Mouse (Mus musculus) kidney, embryonic 15.5 days (tissue): ENCODE results near the gene Fam240a. TPM values are rescaled to one million over a fixed set of nuclear protein-coding genes. Genes with fewer than 3 reads are reported as not detected.

ENCODE experiments used
- ATAC-seq: fragments of 200-750 bp; cut with Nextera tagmentation; replicated peaks from 2 replicates; pipeline ENCODE4 v1.8.0; 2017; ENCODE audit warnings: moderate TSS enrichment; ENCODE audit not compliant: low FRiP score
- H3K27ac ChIP-seq: fragments of 300-500 bp; sonication (generic); 2 replicates; pipeline ENCODE4 v1.5.1; 2015; ENCODE audit warnings: mild to moderate bottlenecking, inconsistent platforms
- H3K27me3 ChIP-seq: fragments of 300-500 bp; sonication (generic); 2 replicates; pipeline ENCODE4 v1.6.1; 2015; ENCODE audit warnings: inconsistent platforms
- H3K36me3 ChIP-seq: fragments of 300-500 bp; sonication (generic); 2 replicates; pipeline ENCODE4 v1.6.1; 2015; ENCODE audit warnings: inconsistent platforms
- H3K4me1 ChIP-seq: fragments of 300-500 bp; sonication (generic); 2 replicates; pipeline ENCODE4 v1.6.1; 2015; ENCODE audit warnings: inconsistent platforms
- H3K4me2 ChIP-seq: fragments of 300-500 bp; sonication (generic); 2 replicates; pipeline ENCODE4 v1.6.1; 2015; ENCODE audit warnings: moderate library complexity, mild to moderate bottlenecking, inconsistent platforms
- H3K4me3 ChIP-seq: fragments of 300-500 bp; sonication (generic); replicated peaks from 2 replicates; pipeline ENCODE4 v1.5.1; 2015; ENCODE audit warnings: mild to moderate bottlenecking, inconsistent platforms
- H3K9ac ChIP-seq: fragments of 300-500 bp; sonication (generic); 2 replicates; pipeline ENCODE4 v1.6.1; 2015; ENCODE audit warnings: mild to moderate bottlenecking, inconsistent platforms
- H3K9me3 ChIP-seq: fragments of 300-500 bp; sonication (generic); replicated peaks from 2 replicates; pipeline ENCODE4 v1.6.1; 2016; ENCODE audit warnings: inconsistent platforms
- WGBS: fragments of 180-500 bp; shearing (Covaris S2); methylation state at CpG from one replicate; pipeline ENCODE4 v1.1.7; 2015; ENCODE audit warnings: mixed read lengths; 5-methylcytosine and 5-hydroxymethylcytosine counted together
- polyA plus RNA-seq: library from polyadenylated mRNA; unstranded; fragments of >200 nt; fragmentation: Nextera tagmentation; extraction: Ambion mirVana; gene quantifications from 2 replicates; pipeline ENCODE4 v1.2.1, GENCODE M21; 2015

Fam240a gene
- polyA plus RNA-seq, 1 experiment from 2014 or later, result not detected

- H3K27me3 ChIP-seq, result peaks cover 59% of the 10 kb centered on the region
- H3K9me3 ChIP-seq, result no peaks in the 10 kb centered on the region
- H3K27ac ChIP-seq, result no peak overlapping the region
- H3K4me3 ChIP-seq, result peak overlapping the region; percentile 58
- no peak overlapping the region for H3K9ac ChIP-seq
- peaks cover 4% of the 10 kb centered on the region; the same call in 1 of the 2 replicates for H3K4me1 ChIP-seq
- H3K4me2 ChIP-seq, result peak overlapping the region; percentile 92
- no peaks in the 10 kb centered on the region for H3K36me3 ChIP-seq
- ATAC-seq, result no peak
- WGBS, result 45% methylated on average over 5 of the region's 5 CpGs
Observed at GRCm38 (mm10) chr9:110952931-110953549, 36.4 kb upstream of the Fam240a start.

- peaks cover 65% of the 10 kb centered on the region for H3K27me3 ChIP-seq
- no peak overlapping the region for H3K4me2 ChIP-seq
- no peak overlapping the region for H3K4me3 ChIP-seq
- 62% methylated on average over 6 of the region's 6 CpGs for WGBS
- H3K9me3 ChIP-seq, result no peaks in the 10 kb centered on the region
- no peak overlapping the region for H3K27ac ChIP-seq
- H3K36me3 ChIP-seq, result no peaks in the 10 kb centered on the region
- ATAC-seq, result no peak
- peaks cover 4% of the 10 kb centered on the region; the same call in 1 of the 2 replicates for H3K4me1 ChIP-seq
- H3K9ac ChIP-seq, result no peak overlapping the region
Observed at GRCm38 (mm10) chr9:110952398-110952797, 35.7 kb upstream of the Fam240a start.

DNA sequence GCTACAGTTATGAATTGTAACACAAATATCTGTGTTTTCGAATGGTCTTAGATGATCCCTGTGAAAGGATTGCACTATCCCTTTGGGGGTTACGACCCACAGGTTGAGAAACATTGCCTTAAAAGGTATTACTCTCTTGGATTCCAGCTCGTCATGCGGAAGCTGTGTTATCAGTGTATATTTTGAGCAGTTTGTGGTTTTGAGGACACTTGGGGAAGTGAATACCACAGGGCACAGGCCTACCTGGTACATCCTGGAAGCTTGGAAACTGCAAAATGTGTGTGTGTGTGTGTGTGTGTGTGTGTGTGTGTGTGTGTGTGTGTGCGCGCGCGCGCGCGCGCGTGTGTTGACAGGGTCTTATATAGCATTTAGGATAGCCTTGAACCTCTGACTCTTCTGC lies 35.2 kb upstream of the Fam240a start:
- WGBS, result 91% methylated on average over 13 of the region's 13 CpGs
- peaks cover 70% of the 10 kb centered on the region for H3K27me3 ChIP-seq
- ATAC-seq, result no peak

GRCm38 (mm10) chr9:110951397-110951796 lies 34.7 kb upstream of the Fam240a start, which contains the start of gene Lrrc2:
Gene Lrrc2, plus strand, starts transcription at chr9:110951545.
- H3K4me3 ChIP-seq, result no peak within 1 kb of the TSS
- H3K4me1 ChIP-seq, result peaks cover 10% of the 10 kb centered on the region
- no peaks in the 10 kb centered on the region for H3K9me3 ChIP-seq
- no peaks in the 10 kb centered on the region for H3K36me3 ChIP-seq
- H3K27ac ChIP-seq, result no peak within 1 kb of the TSS
- peaks cover 71% of the 10 kb centered on the region for H3K27me3 ChIP-seq
- H3K9ac ChIP-seq, result no peak within 1 kb of the TSS
- H3K4me2 ChIP-seq, result no peak within 1 kb of the TSS
- no peak for ATAC-seq
- WGBS, result 78% methylated on average over 11 of the region's 11 CpGs

More for the DNA sequence above, 35.2 kb upstream of the Fam240a start:
- Histone ChIP-seq H3K27ac (no peak overlapping the region), H3K4me3 (no peak overlapping the region), H3K9ac (no peak overlapping the region), H3K4me1 (peaks cover 5% of the 10 kb centered on the region), H3K4me2 (no peak overlapping the region), H3K36me3 (no peaks in the 10 kb centered on the region), H3K9me3 (no peaks in the 10 kb centered on the region)

DNA sequence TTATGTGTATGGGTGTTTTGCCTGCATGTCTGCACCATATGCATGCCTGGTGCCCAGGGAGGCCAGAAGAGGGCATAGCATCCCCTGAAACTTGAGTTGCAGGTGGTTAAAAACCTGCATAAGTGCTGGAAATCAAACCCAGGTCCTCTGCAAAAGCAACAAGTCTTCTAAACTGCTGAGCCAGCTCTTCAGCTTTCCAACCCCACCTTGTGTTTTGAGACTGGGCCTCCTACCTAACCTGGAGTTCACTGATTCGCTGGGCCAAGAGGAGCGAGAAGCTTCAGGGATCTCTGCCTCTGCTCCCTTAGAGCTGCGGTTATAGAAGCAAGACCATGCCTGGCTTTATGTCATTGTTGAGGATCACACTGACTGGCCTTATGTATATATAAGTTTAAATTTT lies 33.4 kb upstream of the Fam240a start:
- ATAC-seq, result no peak
- H3K36me3 ChIP-seq, result no peaks in the 10 kb centered on the region
- no peak overlapping the region for H3K9ac ChIP-seq
- no peaks in the 10 kb centered on the region for H3K9me3 ChIP-seq
- WGBS, result 94% methylated on average over 3 of the region's 3 CpGs
- H3K27me3 ChIP-seq, result peaks cover 71% of the 10 kb centered on the region
- no peak overlapping the region for H3K27ac ChIP-seq
- no peak overlapping the region for H3K4me2 ChIP-seq
- H3K4me1 ChIP-seq, result peaks cover 17% of the 10 kb centered on the region
- no peak overlapping the region for H3K4me3 ChIP-seq

GRCm38 (mm10) chr9:110948813-110949310 lies 32.2 kb upstream of the Fam240a start:
- Histone ChIP-seq H3K9me3 (no peaks in the 10 kb centered on the region), H3K36me3 (no peaks in the 10 kb centered on the region), H3K27me3 (peaks cover 75% of the 10 kb centered on the region), H3K9ac (no peak overlapping the region), H3K4me2 (no peak overlapping the region), H3K4me3 (no peak overlapping the region), H3K4me1 (peaks cover 17% of the 10 kb centered on the region), H3K27ac (no peak overlapping the region)
- no peak for ATAC-seq
- WGBS, result 48% methylated on average over 8 of the region's 8 CpGs

DNA sequence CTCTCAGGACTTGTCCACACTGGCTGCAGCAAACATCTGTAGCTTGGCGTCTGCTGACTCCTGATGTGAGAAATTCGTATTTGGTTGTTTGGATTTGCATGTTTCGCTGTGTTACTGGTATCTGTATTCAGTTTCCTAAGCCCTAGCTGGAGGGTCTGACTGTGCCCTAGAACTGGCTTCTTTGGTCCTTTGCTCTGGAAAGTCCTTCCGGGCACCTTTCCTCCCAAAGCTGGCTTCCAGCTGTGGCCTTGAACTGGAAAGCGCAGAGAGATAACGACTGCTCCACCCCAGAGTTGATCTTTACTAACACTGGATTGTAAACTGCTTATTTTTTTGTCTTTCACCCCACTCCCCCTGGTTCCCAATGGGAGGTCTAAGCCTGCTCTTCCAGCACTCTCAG lies 31.2 kb upstream of the Fam240a start:
- Histone ChIP-seq H3K4me3 (no peak overlapping the region), H3K9ac (no peak overlapping the region), H3K4me1 (peaks cover 13% of the 10 kb centered on the region), H3K9me3 (no peaks in the 10 kb centered on the region), H3K4me2 (no peak overlapping the region), H3K27me3 (peaks cover 70% of the 10 kb centered on the region), H3K36me3 (no peaks in the 10 kb centered on the region), H3K27ac (no peak overlapping the region)
- ATAC-seq, result no peak
- WGBS, result 53% methylated on average over 6 of the region's 6 CpGs

DNA sequence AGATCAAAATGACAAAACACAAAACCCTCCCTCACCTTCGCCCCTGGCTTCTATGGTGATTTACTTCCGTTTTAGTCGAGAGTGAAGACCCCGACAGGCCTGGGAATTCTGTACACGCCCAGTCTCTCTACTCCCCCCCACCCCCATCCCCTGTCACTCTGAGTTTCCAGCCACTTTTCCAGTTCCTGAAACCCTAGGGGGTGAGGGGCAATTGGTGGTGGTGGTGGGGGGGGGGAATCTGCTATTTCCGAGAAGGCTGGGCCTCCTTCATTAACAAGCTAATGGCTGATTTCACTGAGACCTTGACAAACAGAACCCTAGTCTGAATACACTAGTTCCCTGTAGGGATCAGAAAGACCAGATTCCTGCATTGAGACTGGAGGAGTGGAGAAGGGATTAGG lies 30.6 kb upstream of the Fam240a start:
- Histone ChIP-seq H3K4me2 (peak overlapping the region; percentile 14; the same call in 1 of the 2 replicates), H3K4me1 (peaks cover 13% of the 10 kb centered on the region), H3K27me3 (peaks cover 64% of the 10 kb centered on the region), H3K9me3 (no peaks in the 10 kb centered on the region), H3K9ac (no peak overlapping the region), H3K36me3 (no peaks in the 10 kb centered on the region), H3K4me3 (no peak overlapping the region), H3K27ac (no peak overlapping the region)
- 16% methylated on average over 6 of the region's 6 CpGs for WGBS
- no peak for ATAC-seq

GRCm38 (mm10) chr9:110946548-110947044 lies 29.9 kb upstream of the Fam240a start:
- WGBS, result 13% methylated on average over 20 of the region's 20 CpGs
- H3K4me3 ChIP-seq, result peak overlapping the region; percentile 10; the same call in 1 of the 2 replicates
- H3K27me3 ChIP-seq, result peaks cover 58% of the 10 kb centered on the region
- H3K9ac ChIP-seq, result no peak overlapping the region
- H3K4me2 ChIP-seq, result peak overlapping the region; percentile 14; the same call in 1 of the 2 replicates
- ATAC-seq, result no peak
- peaks cover 13% of the 10 kb centered on the region for H3K4me1 ChIP-seq
- H3K9me3 ChIP-seq, result no peaks in the 10 kb centered on the region
- H3K27ac ChIP-seq, result no peak overlapping the region
- H3K36me3 ChIP-seq, result no peaks in the 10 kb centered on the region

DNA sequence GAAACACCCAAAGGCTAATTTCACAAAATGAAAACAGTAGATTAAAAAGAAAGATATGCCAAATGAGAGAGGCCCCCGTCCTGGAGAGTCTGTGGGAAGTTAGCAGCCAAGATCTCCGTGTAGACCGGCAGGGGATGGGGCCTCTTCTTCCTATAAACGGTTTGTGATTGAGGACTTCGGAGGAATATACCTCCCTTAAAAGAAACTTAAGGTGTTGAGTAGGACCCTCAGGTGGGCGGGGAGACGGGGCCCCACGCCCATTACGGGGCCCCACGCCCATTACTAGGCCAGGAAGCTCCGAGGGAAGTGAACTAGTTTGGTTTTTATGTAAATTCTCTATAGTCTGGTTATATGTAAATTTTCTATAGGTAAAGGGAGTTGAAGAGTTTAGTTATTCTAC lies 29.3 kb upstream of the Fam240a start, which contains the start of gene Tdgf1:
Tdgf1 (minus strand) TSS at position 233 of the 400 bp plus-strand sequence.
- peaks cover 13% of the 10 kb centered on the region for H3K4me1 ChIP-seq
- H3K36me3 ChIP-seq, result no peaks in the 10 kb centered on the region
- 13% methylated on average over 11 of the region's 11 CpGs for WGBS
- peak within 1 kb of the TSS; percentile 14; the same call in 1 of the 2 replicates for H3K4me2 ChIP-seq
- ATAC-seq, result no peak
- no peak within 1 kb of the TSS for H3K9ac ChIP-seq
- H3K9me3 ChIP-seq, result no peaks in the 10 kb centered on the region
- H3K27ac ChIP-seq, result no peak within 1 kb of the TSS
- H3K4me3 ChIP-seq, result peak within 1 kb of the TSS; percentile 10; the same call in 1 of the 2 replicates
- peaks cover 52% of the 10 kb centered on the region for H3K27me3 ChIP-seq

DNA sequence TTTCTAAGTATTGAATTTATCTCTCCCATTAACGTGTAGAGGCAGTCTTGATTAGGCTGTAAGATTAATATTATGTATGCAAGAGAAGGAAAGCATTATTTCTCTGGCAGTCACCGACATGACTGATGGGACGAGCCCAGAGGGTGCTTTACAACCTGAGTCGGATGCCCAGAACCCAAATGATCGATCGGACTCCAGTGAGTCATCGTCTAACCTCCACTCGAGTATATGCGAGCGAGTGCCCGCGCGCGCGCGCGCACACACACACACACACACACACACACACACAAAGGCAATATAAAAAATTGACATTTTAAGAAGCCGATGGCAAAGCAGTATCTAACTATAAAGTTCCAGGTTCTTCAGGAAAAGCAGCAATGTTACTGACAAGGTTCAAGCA lies 28.7 kb upstream of the Fam240a start:
- Histone ChIP-seq H3K4me2 (no peak overlapping the region), H3K9ac (no peak overlapping the region), H3K4me1 (peaks cover 13% of the 10 kb centered on the region), H3K9me3 (no peaks in the 10 kb centered on the region), H3K4me3 (no peak overlapping the region), H3K27me3 (peaks cover 50% of the 10 kb centered on the region), H3K27ac (no peak overlapping the region), H3K36me3 (no peaks in the 10 kb centered on the region)
- no peak for ATAC-seq
- 8% methylated on average over 18 of the region's 18 CpGs for WGBS

- Histone ChIP-seq H3K4me1 (peaks cover 13% of the 10 kb centered on the region), H3K9ac (no peak overlapping the region), H3K27me3 (peaks cover 50% of the 10 kb centered on the region), H3K4me3 (no peak overlapping the region), H3K36me3 (no peaks in the 10 kb centered on the region), H3K27ac (no peak overlapping the region), H3K9me3 (no peaks in the 10 kb centered on the region), H3K4me2 (no peak overlapping the region)
- WGBS, result 37% methylated on average over 13 of the region's 13 CpGs
- no peak for ATAC-seq
Observed at GRCm38 (mm10) chr9:110944265-110944664, 27.6 kb upstream of the Fam240a start.
